Mouse (Mus musculus) liver, embryonic 14.5 days (tissue): ENCODE results near the gene D8Ertd738e. TPM values are rescaled to one million over a fixed set of nuclear protein-coding genes. Genes with fewer than 3 reads are reported as not detected.

Experiments
- ATAC-seq: fragments of 200-750 bp; cut with Nextera tagmentation; 2 replicates; pipeline ENCODE4 v1.8.0; 2017; ENCODE audit warnings: moderate number of reproducible peaks, mild to moderate bottlenecking, moderate library complexity; ENCODE audit not compliant: insufficient read depth
- DNase-seq, 3 experiments: peaks; one replicate each; pipeline ENCODE4 v3.0.0-alpha.2; 2012 to 2013; ENCODE audit warnings: low read depth in 3 of 3, low spot score in 3 of 3
- H3K27ac ChIP-seq: fragments of 300-500 bp; sonication (generic); 2 replicates; pipeline ENCODE4 v1.5.1; 2014; ENCODE audit warnings: moderate library complexity, mild to moderate bottlenecking, control low read depth, inconsistent platforms
- H3K27me3 ChIP-seq: fragments of 300-500 bp; sonication (generic); 2 replicates; pipeline ENCODE4 v1.6.1; 2014; ENCODE audit warnings: mild to moderate bottlenecking, low read length, moderate library complexity; ENCODE audit not compliant: control insufficient read depth, insufficient read depth
- H3K36me3 ChIP-seq: fragments of 300-500 bp; sonication (generic); replicated peaks from 2 replicates; pipeline ENCODE4 v1.6.1; 2014; ENCODE audit warnings: low read depth; ENCODE audit not compliant: control insufficient read depth, insufficient read depth
- H3K4me1 ChIP-seq, 2 experiments: fragments of 200-500 bp in 1 of 2; fragments of 300-500 bp in 1 of 2; sonication (generic) in 1 of 2; replicated peaks; 2 replicates each; pipeline ENCODE4 v1.6.1; 2012 to 2014; ENCODE audit warnings: antibody characterized with exemption in 1 of 2, inconsistent platforms in 1 of 2, low read length in 1 of 2; ENCODE audit not compliant: control insufficient read depth in 2 of 2, insufficient read depth in 2 of 2
- H3K4me2 ChIP-seq: fragments of 300-500 bp; sonication (generic); 2 replicates; pipeline ENCODE4 v1.6.1; 2014; ENCODE audit warnings: low read depth, mild to moderate bottlenecking, control low read depth, moderate library complexity
- H3K4me3 ChIP-seq, 2 experiments: fragments of 200-500 bp in 1 of 2; fragments of 300-500 bp in 1 of 2; sonication (generic) in 1 of 2; 2 replicates each; pipeline ENCODE4 v1.5.1; 2012 to 2014; ENCODE audit warnings: low read depth in 2 of 2, low read length in 2 of 2, mild to moderate bottlenecking in 2 of 2, control low read depth in 1 of 2, inconsistent platforms in 1 of 2, moderate library complexity in 1 of 2; ENCODE audit not compliant: insufficient read depth in 1 of 2
- H3K9ac ChIP-seq: fragments of 300-500 bp; sonication (generic); replicated peaks from 2 replicates; pipeline ENCODE4 v1.6.1; 2014; ENCODE audit warnings: mild to moderate bottlenecking, control low read depth, moderate library complexity
- H3K9me3 ChIP-seq: fragments of 300-500 bp; sonication (generic); 2 replicates; pipeline ENCODE4 v1.6.1; 2016; ENCODE audit warnings: low read length, mixed read lengths; ENCODE audit not compliant: control insufficient read depth
- CTCF ChIP-seq: IDR thresholded peaks from 2 replicates; pipeline ENCODE4 v1.5.1; 2016; ENCODE audit warnings: antibody characterized with exemption, low read depth, control low read depth
- EP300 ChIP-seq: IDR thresholded peaks from 2 replicates; pipeline ENCODE4 v1.6.1; 2016; ENCODE audit warnings: antibody characterized with exemption, low read depth
- WGBS: fragments of 180-500 bp; shearing (Covaris S2); extraction: QIAGEN DNeasy Blood & Tissue Kit; methylation state at CpG from one replicate; pipeline ENCODE4 v1.1.7; 2014; ENCODE audit not compliant: insufficient replicate concordance; 5-methylcytosine and 5-hydroxymethylcytosine counted together
- polyA plus RNA-seq, 2 experiments: library from polyadenylated mRNA; depleted of rRNA in 1 of 2; stranded (reverse) in 1 of 2; unstranded in 1 of 2; fragments of >200 nt; fragmentation: Nextera tagmentation in 1 of 2; extraction: Ambion mirVana in 1 of 2; gene quantifications; 2 replicates each; pipeline versions ENCODE4 v1.2.1 to v1.2.3; 2012 to 2014

Gene D8Ertd738e
- polyA plus RNA-seq, 2 experiments = 127 to 262 TPM

GRCm38 (mm10) chr8:84207811-84208210 lies 41.7 kb downstream of the D8Ertd738e start:
- Histone ChIP-seq H3K4me1 (peaks cover 0 to 6% of the 10 kb centered on the region in 2 experiments; a peak in 2 of 4 replicates), H3K9ac (no peak overlapping the region), H3K4me2 (no peak overlapping the region), H3K36me3 (no peaks in the 10 kb centered on the region), H3K4me3 (no peak overlapping the region), H3K27ac (no peak overlapping the region), H3K27me3 (no peaks in the 10 kb centered on the region), H3K9me3 (no peaks in the 10 kb centered on the region)
- TF ChIP-seq EP300 (no peak), CTCF (no peak)
- DNase-seq (no peak), ATAC-seq (peak; percentile 11; the same call in 1 of the 2 replicates)
- WGBS = 37% methylated on average over 7 of the region's 7 CpGs

- peaks cover 0 to 8% of the 10 kb centered on the region in 2 experiments; a peak in 2 of 4 replicates for H3K4me1 ChIP-seq
- H3K36me3 ChIP-seq = no peaks in the 10 kb centered on the region
- no peaks in the 10 kb centered on the region for H3K9me3 ChIP-seq
- no peak overlapping the region for H3K4me3 ChIP-seq
- H3K9ac ChIP-seq = no peak overlapping the region
- no peak overlapping the region for H3K4me2 ChIP-seq
- no peak for TF ChIP-seq EP300
- 0 out of 2 replicates have a peak, but pooled peaks have one; percentile 28 for TF ChIP-seq CTCF
- WGBS = 74% methylated on average over 3 of the region's 3 CpGs
- no peak for DNase-seq
- H3K27ac ChIP-seq = no peak overlapping the region
- ATAC-seq = no peak
- peaks cover 8% of the 10 kb centered on the region for H3K27me3 ChIP-seq
These were observed 42.9 kb downstream of the D8Ertd738e start for GRCm38 (mm10) chr8:84206666-84207065.

GRCm38 (mm10) chr8:84205073-84205472 lies 44.4 kb downstream of the D8Ertd738e start:
- WGBS = 73% methylated on average over 5 of the region's 5 CpGs
- DNase-seq (no peak), ATAC-seq (no peak)
- H3K4me2 ChIP-seq = no peak overlapping the region
- TF ChIP-seq EP300 (no peak), CTCF (no peak)
- no peak overlapping the region for H3K9ac ChIP-seq
- no peak overlapping the region for H3K27ac ChIP-seq
- H3K36me3 ChIP-seq = no peaks in the 10 kb centered on the region
- no peaks in the 10 kb centered on the region for H3K9me3 ChIP-seq
- peaks cover 2 to 10% of the 10 kb centered on the region in 2 experiments; a peak in 3 of 4 replicates for H3K4me1 ChIP-seq
- H3K4me3 ChIP-seq = no peak overlapping the region
- peaks cover 21% of the 10 kb centered on the region for H3K27me3 ChIP-seq

- Histone ChIP-seq H3K4me1 (peaks cover 3 to 15% of the 10 kb centered on the region in 2 experiments; a peak in 3 of 4 replicates), H3K27me3 (peaks cover 21% of the 10 kb centered on the region), H3K9me3 (no peaks in the 10 kb centered on the region), H3K9ac (peak overlapping the region; percentile 27; the same call in 1 of the 2 replicates), H3K4me2 (peak overlapping the region; percentile 66), H3K36me3 (no peaks in the 10 kb centered on the region), H3K27ac (peak overlapping the region; percentile 20), H3K4me3 (peak overlapping the region; percentile 31 to 41; a peak in 3 of 4 replicates)
- peak; percentile 21; the same call in 1 of the 2 replicates for ATAC-seq
- TF ChIP-seq CTCF = peak; percentile 25
- TF ChIP-seq EP300 = no peak
- DNase-seq = no peak
- WGBS = 25% methylated on average over 13 of the region's 13 CpGs
These were observed 45.3 kb downstream of the D8Ertd738e start for GRCm38 (mm10) chr8:84203975-84204772.
